Mouse (Mus musculus) intestine, embryonic 14.5 days (tissue): ENCODE measurements around the gene Lgr6. TPM values are rescaled to one million over a fixed set of nuclear protein-coding genes. Genes with fewer than 3 reads are reported as not detected.

Experiments used
- ATAC-seq: fragments of 200-750 bp; cut with Nextera tagmentation; replicated peaks from 2 replicates; pipeline ENCODE4 v1.8.0; 2017; ENCODE audit warnings: low read depth, moderate number of reproducible peaks, moderate TSS enrichment, moderate library complexity; ENCODE audit not compliant: low FRiP score, low TSS enrichment
- DNase-seq: peaks from one replicate; pipeline ENCODE4 v3.0.0-alpha.2; 2018; ENCODE audit warnings: low spot score
- H3K27ac ChIP-seq: fragments of 300-500 bp; sonication (generic); 2 replicates; pipeline ENCODE4 v1.5.1; 2014; ENCODE audit warnings: low read depth, mild to moderate bottlenecking, control low read depth
- H3K27me3 ChIP-seq: fragments of 300-500 bp; sonication (generic); replicated peaks from 2 replicates; pipeline ENCODE4 v1.6.1; 2014; ENCODE audit warnings: low read length, control low read depth; ENCODE audit not compliant: control insufficient read depth, insufficient read depth
- H3K36me3 ChIP-seq: fragments of 300-500 bp; sonication (generic); 2 replicates; pipeline ENCODE4 v1.6.1; 2014; ENCODE audit warnings: low read length, control low read depth; ENCODE audit not compliant: control insufficient read depth, insufficient read depth
- H3K4me1 ChIP-seq: fragments of 300-500 bp; sonication (generic); replicated peaks from 2 replicates; pipeline ENCODE4 v1.6.1; 2014; ENCODE audit warnings: low read length, control low read depth, mixed read lengths; ENCODE audit not compliant: control insufficient read depth, insufficient read depth
- H3K4me2 ChIP-seq: fragments of 300-500 bp; sonication (generic); 2 replicates; pipeline ENCODE4 v1.6.1; 2014; ENCODE audit warnings: low read length
- H3K4me3 ChIP-seq: fragments of 300-500 bp; sonication (generic); 2 replicates; pipeline ENCODE4 v1.5.1; 2014; ENCODE audit warnings: low read depth, low read length, control low read depth, mixed read lengths
- H3K9ac ChIP-seq: fragments of 300-500 bp; sonication (generic); 2 replicates; pipeline ENCODE4 v1.6.1; 2014; ENCODE audit warnings: mild to moderate bottlenecking, low read length
- H3K9me3 ChIP-seq: fragments of 300-500 bp; sonication (generic); 2 replicates; pipeline ENCODE4 v1.6.1; 2016; ENCODE audit warnings: low read length, control low read depth; ENCODE audit not compliant: control insufficient read depth
- WGBS: fragments of 180-500 bp; shearing (Covaris S2); extraction: QIAGEN DNeasy Blood & Tissue Kit; methylation state at CpG from one replicate; pipeline ENCODE4 v1.1.7; 2014; 5-methylcytosine and 5-hydroxymethylcytosine counted together
- polyA plus RNA-seq: library from polyadenylated mRNA; unstranded; fragments of >200 nt; fragmentation: Nextera tagmentation; extraction: Ambion mirVana; gene quantifications from 2 replicates; pipeline ENCODE4 v1.2.1, GENCODE M21; 2014

Lgr6 gene
- polyA plus RNA-seq, 1 experiment from 2014 or later, result 0.69 TPM

DNA sequence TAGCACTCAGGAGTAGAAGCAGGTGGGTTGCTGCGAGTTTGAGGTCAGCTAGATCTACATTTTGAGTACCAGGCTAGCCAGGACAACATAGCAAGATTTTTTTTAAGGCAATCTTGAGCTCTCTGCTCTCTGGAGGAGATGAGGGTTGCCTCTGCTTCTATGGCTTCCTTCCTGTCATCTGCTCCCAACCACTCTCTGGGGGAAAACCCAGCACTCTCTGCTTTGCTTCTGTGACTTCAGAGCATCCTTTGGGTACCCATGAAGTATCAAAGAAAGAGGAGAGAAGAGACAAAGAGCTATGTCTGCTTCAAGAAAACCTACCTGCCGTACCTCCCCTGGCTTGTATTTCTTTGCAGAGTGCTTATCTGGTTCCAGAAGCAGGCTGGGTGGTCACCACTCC is 38.9 kb upstream of the Lgr6 start:
- Histone ChIP-seq H3K4me3 (no peak overlapping the region), H3K4me1 (peaks cover 9% of the 10 kb centered on the region), H3K27me3 (peaks cover 2% of the 10 kb centered on the region; the same call in 1 of the 2 replicates), H3K27ac (no peak overlapping the region), H3K36me3 (no peaks in the 10 kb centered on the region), H3K9me3 (no peaks in the 10 kb centered on the region), H3K4me2 (no peak overlapping the region), H3K9ac (no peak overlapping the region)
- DNase-seq (no peak), ATAC-seq (no peak)
- WGBS, result 83% methylated on average over 2 of the region's 2 CpGs

DNA sequence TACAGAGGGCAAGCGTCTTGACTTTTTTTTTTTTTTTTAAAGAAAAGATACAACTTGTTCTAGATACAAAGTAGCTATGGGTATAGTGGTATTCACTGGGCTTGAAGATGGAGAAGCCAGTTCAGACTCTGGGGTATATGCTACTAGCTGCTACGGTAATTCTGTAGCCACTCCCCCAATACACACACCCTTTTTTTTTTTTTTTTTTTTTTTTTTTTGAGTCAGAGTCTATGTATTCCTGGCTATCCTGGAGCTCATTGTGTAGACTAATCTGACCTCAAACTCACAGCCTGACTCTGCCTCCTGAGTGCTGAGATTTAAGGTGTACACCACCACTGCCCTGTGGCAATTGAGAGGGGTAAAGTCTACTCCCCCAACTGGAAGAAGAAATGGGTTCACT is 37.4 kb upstream of the Lgr6 start:
- no peak overlapping the region for H3K4me2 ChIP-seq
- H3K9me3 ChIP-seq, result no peaks in the 10 kb centered on the region
- H3K9ac ChIP-seq, result no peak overlapping the region
- 66% methylated on average over 2 of the region's 2 CpGs for WGBS
- DNase-seq (no peak), ATAC-seq (no peak)
- H3K27ac ChIP-seq, result no peak overlapping the region
- no peaks in the 10 kb centered on the region; the same call in 1 of the 2 replicates for H3K4me1 ChIP-seq
- H3K36me3 ChIP-seq, result no peaks in the 10 kb centered on the region
- H3K27me3 ChIP-seq, result peaks cover 2% of the 10 kb centered on the region; the same call in 1 of the 2 replicates
- no peak overlapping the region for H3K4me3 ChIP-seq

GRCm38 (mm10) chr1:135139906-135140305 is 34.8 kb upstream of the Lgr6 start:
- 0 out of 2 replicates have a peak, but pooled peaks cover 2% of the 10 kb centered on the region for H3K27me3 ChIP-seq
- H3K9ac ChIP-seq, result no peak overlapping the region
- 76% methylated on average over 2 of the region's 2 CpGs for WGBS
- H3K9me3 ChIP-seq, result no peaks in the 10 kb centered on the region
- H3K4me2 ChIP-seq, result no peak overlapping the region
- no peaks in the 10 kb centered on the region for H3K4me1 ChIP-seq
- no peak for ATAC-seq
- no peak overlapping the region for H3K27ac ChIP-seq
- DNase-seq, result no peak
- no peak overlapping the region for H3K4me3 ChIP-seq
- H3K36me3 ChIP-seq, result no peaks in the 10 kb centered on the region

GRCm38 (mm10) chr1:135136500-135136899 is 31.4 kb upstream of the Lgr6 start:
- no peak for ATAC-seq
- peak; percentile 97 for DNase-seq
- Histone ChIP-seq H3K9me3 (no peaks in the 10 kb centered on the region), H3K9ac (no peak overlapping the region), H3K4me1 (no peaks in the 10 kb centered on the region), H3K27me3 (no peaks in the 10 kb centered on the region), H3K4me3 (no peak overlapping the region), H3K36me3 (no peaks in the 10 kb centered on the region), H3K4me2 (no peak overlapping the region), H3K27ac (no peak overlapping the region)
- WGBS, result 9% methylated on average over 1 of the region's 1 CpGs

DNA sequence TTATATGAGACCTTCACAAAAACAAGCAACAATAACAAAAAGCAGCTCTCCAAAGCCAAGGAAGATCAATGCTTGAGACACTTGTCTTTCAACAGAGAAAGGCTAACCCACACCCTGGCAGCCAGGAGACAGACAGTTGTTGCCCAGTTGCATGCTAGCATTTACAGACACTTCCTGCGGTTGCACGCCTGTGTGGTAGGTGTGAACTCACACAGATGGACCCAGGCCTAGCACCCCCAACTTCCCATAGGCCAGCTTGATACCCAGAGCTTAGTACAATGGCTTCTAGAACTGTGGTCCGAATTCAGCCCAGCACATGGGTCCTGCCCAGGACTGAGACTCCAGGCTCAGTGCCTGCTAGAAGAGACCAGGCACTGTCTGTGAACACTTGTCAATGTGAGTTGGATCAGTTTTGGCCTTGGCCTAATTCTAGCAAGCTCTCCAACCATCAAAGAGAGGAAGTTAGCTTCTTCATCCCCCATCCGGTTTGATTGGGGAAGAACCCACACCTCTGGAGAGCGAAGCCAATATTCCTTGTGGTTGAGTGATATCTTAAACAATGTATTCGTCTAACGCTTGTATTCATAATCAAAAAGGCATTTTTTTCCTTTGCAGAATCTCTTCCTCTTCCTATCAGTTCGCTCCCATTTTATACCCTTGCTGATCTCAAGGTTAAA is 30.2 kb upstream of the Lgr6 start:
- no peaks in the 10 kb centered on the region for H3K36me3 ChIP-seq
- no peak overlapping the region for H3K9ac ChIP-seq
- DNase-seq (no peak), ATAC-seq (no peak)
- no peaks in the 10 kb centered on the region for H3K9me3 ChIP-seq
- no peaks in the 10 kb centered on the region for H3K27me3 ChIP-seq
- 85% methylated on average over 8 of the region's 8 CpGs for WGBS
- 0 out of 2 replicates have a peak, but pooled peaks cover 4% of the 10 kb centered on the region for H3K4me1 ChIP-seq
- no peak overlapping the region for H3K4me3 ChIP-seq
- no peak overlapping the region for H3K27ac ChIP-seq
- H3K4me2 ChIP-seq, result no peak overlapping the region

GRCm38 (mm10) chr1:135133678-135134435 is 28.8 kb upstream of the Lgr6 start:
- Histone ChIP-seq H3K4me3 (no peak overlapping the region), H3K4me2 (no peak overlapping the region), H3K4me1 (0 out of 2 replicates have a peak, but pooled peaks cover 9% of the 10 kb centered on the region), H3K9ac (no peak overlapping the region), H3K9me3 (no peaks in the 10 kb centered on the region), H3K36me3 (no peaks in the 10 kb centered on the region), H3K27me3 (no peaks in the 10 kb centered on the region), H3K27ac (no peak overlapping the region)
- 82% methylated on average over 10 of the region's 10 CpGs for WGBS
- DNase-seq, result no peak
- no peak for ATAC-seq

DNA sequence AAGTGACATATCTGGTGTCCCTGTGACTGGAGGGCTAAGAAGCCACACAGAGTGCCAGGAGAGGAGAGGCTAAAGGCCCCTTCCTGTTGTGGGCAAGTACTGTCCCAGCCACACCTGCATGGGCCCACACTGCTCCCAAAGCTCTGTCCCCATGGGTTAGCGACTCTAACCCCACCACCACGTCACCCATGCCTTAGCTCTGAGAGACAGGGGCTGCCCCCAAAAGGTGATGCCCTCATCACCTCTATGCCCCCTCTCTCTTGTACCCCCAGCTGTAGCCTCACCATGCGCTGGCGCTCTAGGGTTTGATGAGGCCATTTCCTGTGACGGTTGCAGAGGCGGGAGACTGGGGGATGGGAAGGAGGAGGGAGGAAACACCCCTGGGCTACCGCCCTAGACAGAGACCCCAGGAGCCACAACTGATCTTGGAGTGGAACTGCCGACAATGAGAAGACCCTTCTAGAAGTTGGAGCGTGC is 27.9 kb upstream of the Lgr6 start:
- Histone ChIP-seq H3K27ac (no peak overlapping the region), H3K4me1 (peaks cover 11% of the 10 kb centered on the region; the same call in 1 of the 2 replicates), H3K36me3 (no peaks in the 10 kb centered on the region), H3K9me3 (no peaks in the 10 kb centered on the region), H3K4me3 (no peak overlapping the region), H3K27me3 (no peaks in the 10 kb centered on the region), H3K4me2 (no peak overlapping the region), H3K9ac (no peak overlapping the region)
- no peak for DNase-seq
- WGBS, result 84% methylated on average over 9 of the region's 9 CpGs
- no peak for ATAC-seq

DNA sequence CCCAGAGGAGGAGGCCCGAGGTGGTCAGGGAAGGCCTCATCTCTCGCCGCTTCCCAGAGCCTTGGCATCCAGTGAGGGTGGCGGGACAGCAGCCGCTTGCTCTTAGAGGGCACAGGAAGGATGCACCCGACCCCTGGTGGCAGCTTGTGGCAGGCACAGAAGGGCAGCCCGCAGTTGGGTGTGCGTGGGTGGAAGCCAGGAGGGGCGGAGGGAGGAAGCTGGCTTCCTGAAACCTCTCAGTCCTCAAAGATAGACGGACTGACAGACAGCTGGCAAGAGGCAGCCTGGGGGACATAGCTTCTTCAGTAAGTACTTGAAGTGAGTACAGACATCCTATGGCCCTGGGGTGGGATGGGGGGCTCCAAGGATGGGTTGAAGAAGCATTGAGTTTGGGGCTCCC is 27.4 kb upstream of the Lgr6 start, which contains the start of gene Ptpn7:
Gene Ptpn7, plus strand, starts transcription at position 228 of the 400 bp plus-strand sequence.
- WGBS, result 33% methylated on average over 10 of the region's 10 CpGs
- Histone ChIP-seq H3K9ac (no peak within 1 kb of the TSS), H3K4me2 (no peak within 1 kb of the TSS), H3K4me1 (peaks cover 11% of the 10 kb centered on the region; the same call in 1 of the 2 replicates), H3K36me3 (no peaks in the 10 kb centered on the region), H3K27me3 (no peaks in the 10 kb centered on the region), H3K9me3 (no peaks in the 10 kb centered on the region), H3K4me3 (no peak within 1 kb of the TSS), H3K27ac (no peak within 1 kb of the TSS)
- DNase-seq, result no peak
- ATAC-seq, result no peak
